Mouse (Mus musculus) heart, postnatal 14 days (tissue): ENCODE results near the gene Srcap. TPM values are rescaled to one million over a fixed set of nuclear protein-coding genes. Genes with fewer than 3 reads are reported as not detected.
A peak's percentile ranks its signal among the peaks of the same experiment; 100 is the strongest.
"Not testable (repeated sequence)": the region's sequence is repeated elsewhere in the genome, so short reads cannot be mapped to it uniquely, and the experiment has no call there.

Source experiments
- DNase-seq, 2 experiments: peaks; one replicate each; pipeline ENCODE4 v3.0.0; 2021 to 2022
- intact Hi-C: fragments of 180-260 bp; cut with DNase I; formaldehyde crosslinking; loops from one replicate; pipeline ENCODE4 v1.15.1; 2025
- long read RNA-seq, 2 experiments: library from polyadenylated mRNA; stranded (forward); transcript quantifications; one replicate each; pipeline ENCODE4 v2.0.0; 2021
- total RNA-seq, 2 experiments: library from RNA; stranded (reverse); gene quantifications; 2 replicates each; pipeline ENCODE4 v1.2.3; 2021

Srcap gene
- 10 to 100 TPM; 63.6 to 69.2 TPM for total RNA-seq
- long read RNA-seq, experiment 1, partial matches to known transcripts, result 4 of 10 reads
- long read RNA-seq, experiment 1, other reads (novel, unspliced or antisense), result 2 of 10 reads
- long read RNA-seq, experiment 2, partial matches to known transcripts, result 1 of 5 reads
- long read RNA-seq, experiment 2, other reads (novel, unspliced or antisense), result 4 of 5 reads

- peak; percentile 93 to 96 for DNase-seq
- intact Hi-C loops, result no loop called here
Measured at GRCm38 (mm10) chr7:127511808-127512230, at the start of gene Srcap. TSS of gene Srcap (plus strand) at chr7:127511983.

- DNase-seq, result no peak
Measured at GRCm38 (mm10) chr7:127465191-127465590, 46.6 kb upstream of the Srcap start.

GRCm38 (mm10) chr7:127465670-127466069 is 46.1 kb upstream of the Srcap start:
- intact Hi-C loops, DNase-seq: not testable (repeated sequence)

More at GRCm38 (mm10) chr7:127465191-127465590, 46.6 kb upstream of the Srcap start:
- intact Hi-C loops, result no loop called here

- intact Hi-C loops, result no loop called here
- no peak for DNase-seq
Measured at GRCm38 (mm10) chr7:127466606-127467005, 45.2 kb upstream of the Srcap start.

GRCm38 (mm10) chr7:127470011-127470715 is 41.6 kb upstream of the Srcap start:
- DNase-seq, result peak in 1 of 2 experiments; percentile 30
- intact Hi-C loops, result loop anchor here (5.0 to 10.0 kb wide), 2 partner anchors 48 to 675 kb away; partner anchors contain the start of genes Fam57b, Ppp4c and Zfp688

GRCm38 (mm10) chr7:127470743-127471645 is 40.8 kb upstream of the Srcap start:
- intact Hi-C loops, result loop anchor here (5.0 to 10.0 kb wide), 2 partner anchors 49 to 676 kb away; partner anchors contain the start of genes Fam57b, Ppp4c and Zfp688
- peak; percentile 87 to 90 for DNase-seq

- intact Hi-C loops, result loop anchor here (5.0 to 10.0 kb wide), 2 partner anchors 49 to 677 kb away; partner anchors contain the start of genes Fam57b, Ppp4c and Zfp688
- peak in 1 of 2 experiments; percentile 64 for DNase-seq
Measured at GRCm38 (mm10) chr7:127471646-127472010, 40.2 kb upstream of the Srcap start.

GRCm38 (mm10) chr7:127472060-127472459 is 39.7 kb upstream of the Srcap start:
- intact Hi-C loops, result loop anchor here (5.0 to 10.0 kb wide), 2 partner anchors 50 to 677 kb away; partner anchors contain the start of genes Fam57b, Ppp4c and Zfp688
- no peak for DNase-seq

- no peak for DNase-seq
- intact Hi-C loops, result loop anchor here (5.0 to 10.0 kb wide), 2 partner anchors 51 to 679 kb away; partner anchors contain the start of genes Fam57b, Ppp4c and Zfp688
Measured at GRCm38 (mm10) chr7:127473705-127474104, 38.1 kb upstream of the Srcap start.

GRCm38 (mm10) chr7:127474378-127475070 is 37.3 kb upstream of the Srcap start:
- intact Hi-C loops, result loop anchor here (5.0 to 10.0 kb wide), 2 partner anchors 52 to 680 kb away; partner anchors contain the start of genes Fam57b, Ppp4c and Zfp688
- no peak for DNase-seq

- no peak for DNase-seq
- intact Hi-C loops, result loop anchor here (10.0 kb wide), 1 partner anchor 680 kb away; the partner anchor contains the start of genes Fam57b and Ppp4c
Measured at GRCm38 (mm10) chr7:127475186-127475740, 36.5 kb upstream of the Srcap start.

- DNase-seq, result no peak
- intact Hi-C loops, result loop anchor here (10.0 kb wide), 1 partner anchor 682 kb away; the partner anchor contains the start of genes Fam57b and Ppp4c
Measured at GRCm38 (mm10) chr7:127476336-127476735, 35.4 kb upstream of the Srcap start.

GRCm38 (mm10) chr7:127476855-127477254 is 34.9 kb upstream of the Srcap start:
- intact Hi-C loops, result loop anchor here (10.0 kb wide), 1 partner anchor 682 kb away; the partner anchor contains the start of genes Fam57b and Ppp4c
- DNase-seq, result no peak

GRCm38 (mm10) chr7:127477687-127478634 is 33.8 kb upstream of the Srcap start:
- intact Hi-C loops, result loop anchor here (10.0 kb wide), 1 partner anchor 683 kb away; the partner anchor contains the start of genes Fam57b and Ppp4c
- DNase-seq, result peak; percentile 97 to 98

- intact Hi-C loops, result loop anchor here (10.0 kb wide), 1 partner anchor 684 kb away; the partner anchor contains the start of genes Fam57b and Ppp4c
- peak; percentile 98 for DNase-seq
Measured at GRCm38 (mm10) chr7:127478635-127479317, 33.0 kb upstream of the Srcap start, which contains the start of gene Fbrs. TSS of gene Fbrs (plus strand) at chr7:127479199.

- peak in 1 of 2 experiments; percentile 34 for DNase-seq
- intact Hi-C loops, result loop anchor here (5.0 to 10.0 kb wide), 2 partner anchors 167 to 685 kb away; partner anchors contain the start of genes Fam57b and Ppp4c
Measured at GRCm38 (mm10) chr7:127479318-127480225, 32.2 kb upstream of the Srcap start.
